Mouse (Mus musculus) MEL (cell line): ENCODE measurements around the gene Sumf1. TPM values are rescaled to one million over a fixed set of nuclear protein-coding genes. Genes with fewer than 3 reads are reported as not detected.

Source experiments
- DNase-seq: peaks from one replicate; pipeline ENCODE4 v3.0.0; 2011; ENCODE audit warnings: low read depth, low spot score
- H3K27ac ChIP-seq: 2 replicates; pipeline ENCODE4 v1.5.1; 2012; ENCODE audit warnings: low read depth, mild to moderate bottlenecking, control low read depth, low read length, moderate library complexity; ENCODE audit not compliant: control insufficient read depth
- H3K27me3 ChIP-seq, 2 experiments: fragments of 150-350 bp in 1 of 2; sonication (generic) in 1 of 2; 2 replicates each; pipeline ENCODE4 v1.6.1; 2012; ENCODE audit warnings: low read length in 2 of 2, mild to moderate bottlenecking in 2 of 2, improper control_type of control experiment in 1 of 2, moderate library complexity in 1 of 2; ENCODE audit not compliant: insufficient read depth in 2 of 2, control insufficient read depth in 1 of 2
- H3K36me3 ChIP-seq, 2 experiments: 2 replicates each; pipeline ENCODE4 v1.6.1; 2012 to 2014; ENCODE audit warnings: low read length in 2 of 2, improper control_type of control experiment in 1 of 2, inconsistent platforms in 1 of 2, mild to moderate bottlenecking in 1 of 2; ENCODE audit not compliant: insufficient read depth in 2 of 2, control insufficient read depth in 1 of 2
- H3K4me1 ChIP-seq, 2 experiments: fragments of 150-350 bp in 1 of 2; sonication (generic) in 1 of 2; 2 replicates each; pipeline ENCODE4 v1.6.1; 2012; ENCODE audit warnings: low read length in 2 of 2, improper control_type of control experiment in 1 of 2, mild to moderate bottlenecking in 1 of 2; ENCODE audit not compliant: insufficient read depth in 2 of 2, control insufficient read depth in 1 of 2
- H3K4me3 ChIP-seq, 2 experiments: fragments of 150-350 bp in 1 of 2; sonication (generic) in 1 of 2; 2 replicates each; pipeline ENCODE4 v1.5.1; 2012; ENCODE audit warnings: low read depth in 2 of 2, low read length in 2 of 2, mild to moderate bottlenecking in 2 of 2, moderate library complexity in 2 of 2, control low read depth in 1 of 2, improper control_type of control experiment in 1 of 2; ENCODE audit not compliant: control insufficient read depth in 1 of 2, insufficient read depth in 1 of 2
- H3K79me2 ChIP-seq: 2 replicates; pipeline ENCODE4 v1.6.1; 2012; ENCODE audit warnings: mild to moderate bottlenecking, low read length, moderate library complexity; ENCODE audit not compliant: control insufficient read depth, poor library complexity, insufficient read depth
- H3K9ac ChIP-seq: 2 replicates; pipeline ENCODE4 v1.6.1; 2012; ENCODE audit warnings: low read depth, mild to moderate bottlenecking, control low read depth, low read length, moderate library complexity; ENCODE audit not compliant: control insufficient read depth, poor library complexity, severe bottlenecking
- H3K9me3 ChIP-seq: fragments of 150-350 bp; sonication (generic); replicated peaks from 2 replicates; pipeline ENCODE4 v1.6.1; 2012; ENCODE audit warnings: mild to moderate bottlenecking, low read length, improper control_type of control experiment, moderate library complexity; ENCODE audit not compliant: insufficient read depth
- CHD2 ChIP-seq: IDR thresholded peaks from 2 replicates; pipeline ENCODE4 v1.6.1; 2011; ENCODE audit warnings: low read length, improper control_type of control experiment
- CTCF ChIP-seq, 3 experiments: IDR thresholded peaks in 2 of 3; conservative IDR thresholded peaks in 1 of 3; 2 replicates each; pipeline ENCODE4 v1.5.1; 2011 to 2012; ENCODE audit warnings: low read length in 3 of 3, low read depth in 2 of 3, mild to moderate bottlenecking in 2 of 3, improper control_type of control experiment in 1 of 3, inconsistent platforms in 1 of 3, mixed read lengths in 1 of 3, moderate library complexity in 1 of 3; ENCODE audit not compliant: control insufficient read depth in 1 of 3, insufficient read depth in 1 of 3, poor library complexity in 1 of 3, severe bottlenecking in 1 of 3
- E2F4 ChIP-seq: IDR thresholded peaks from 2 replicates; pipeline ENCODE4 v1.6.1; 2011; ENCODE audit warnings: low read depth, low read length, improper control_type of control experiment, borderline replicate concordance
- EP300 ChIP-seq, 2 experiments: IDR thresholded peaks; 2 replicates each; pipeline ENCODE4 v1.6.1; 2011; ENCODE audit warnings: improper control_type of control experiment in 2 of 2, low read length in 2 of 2, low read depth in 1 of 2, mild to moderate bottlenecking in 1 of 2
- ETS1 ChIP-seq: IDR thresholded peaks from 2 replicates; pipeline ENCODE4 v1.6.1; 2012; ENCODE audit warnings: low read depth, mild to moderate bottlenecking, inconsistent platforms, low read length, improper control_type of control experiment, moderate library complexity
- GABPA ChIP-seq: IDR thresholded peaks from 2 replicates; pipeline ENCODE4 v1.6.1; 2012; ENCODE audit warnings: low read depth, mild to moderate bottlenecking, inconsistent platforms, low read length, improper control_type of control experiment, moderate library complexity
- GATA1 ChIP-seq: IDR thresholded peaks from 2 replicates; pipeline ENCODE4 v1.6.1; 2011; ENCODE audit warnings: low read depth, low read length, improper control_type of control experiment
- HCFC1 ChIP-seq: IDR thresholded peaks from 2 replicates; pipeline ENCODE4 v1.6.1; 2012; ENCODE audit warnings: low read depth, mild to moderate bottlenecking, inconsistent platforms, low read length, improper control_type of control experiment, moderate library complexity
- KAT2A ChIP-seq: conservative IDR thresholded peaks from 2 replicates; pipeline ENCODE4 v1.6.1; 2012; ENCODE audit warnings: low read depth, low read length, improper control_type of control experiment, inconsistent platforms
- MAZ ChIP-seq: IDR thresholded peaks from 2 replicates; pipeline ENCODE4 v1.6.1; 2012; ENCODE audit warnings: low read depth, mild to moderate bottlenecking, inconsistent platforms, low read length, improper control_type of control experiment
- MEF2A ChIP-seq: IDR thresholded peaks from 2 replicates; pipeline ENCODE4 v1.6.1; 2014; ENCODE audit warnings: low read depth, mild to moderate bottlenecking, inconsistent platforms, low read length, improper control_type of control experiment; ENCODE audit not compliant: poor library complexity, insufficient replicate concordance, severe bottlenecking; ENCODE audit errors: extremely low read depth
- MXI1 ChIP-seq: IDR thresholded peaks from 2 replicates; pipeline ENCODE4 v1.6.1; 2011; ENCODE audit warnings: mild to moderate bottlenecking, low read depth, low read length, improper control_type of control experiment
- MYB ChIP-seq: IDR thresholded peaks from 2 replicates; pipeline ENCODE4 v1.6.1; 2011; ENCODE audit warnings: mild to moderate bottlenecking, low read depth, low read length, improper control_type of control experiment
- NELFE ChIP-seq: IDR thresholded peaks from 2 replicates; pipeline ENCODE4 v1.6.1; 2011; ENCODE audit warnings: low read depth, low read length, improper control_type of control experiment
- POLR2AphosphoS2 ChIP-seq: IDR thresholded peaks from 2 replicates; pipeline ENCODE4 v1.6.1; 2011; ENCODE audit warnings: low read length, improper control_type of control experiment
- RAD21 ChIP-seq: IDR thresholded peaks from 2 replicates; pipeline ENCODE4 v1.6.1; 2011; ENCODE audit warnings: mild to moderate bottlenecking, low read depth, low read length, improper control_type of control experiment
- SMC3 ChIP-seq: IDR thresholded peaks from 2 replicates; pipeline ENCODE4 v1.6.1; 2011; ENCODE audit warnings: low read depth, low read length, improper control_type of control experiment
- TAL1 ChIP-seq: IDR thresholded peaks from 2 replicates; pipeline ENCODE4 v1.6.1; 2012; ENCODE audit warnings: mild to moderate bottlenecking, inconsistent platforms, low read length, moderate library complexity, mixed read lengths
- TCF12 ChIP-seq: IDR thresholded peaks from 2 replicates; pipeline ENCODE4 v1.6.1; 2014; ENCODE audit warnings: low read depth, mild to moderate bottlenecking, inconsistent platforms, low read length, improper control_type of control experiment, moderate library complexity
- USF2 ChIP-seq, 2 experiments: IDR thresholded peaks; 2 replicates each; pipeline ENCODE4 v1.6.1; 2011 to 2012; ENCODE audit warnings: improper control_type of control experiment in 2 of 2, low read length in 2 of 2, borderline replicate concordance in 1 of 2, inconsistent platforms in 1 of 2, low read depth in 1 of 2, mild to moderate bottlenecking in 1 of 2; ENCODE audit not compliant: insufficient read depth in 1 of 2
- ZC3H11A ChIP-seq: IDR thresholded peaks from 2 replicates; pipeline ENCODE4 v1.6.1; 2012; ENCODE audit warnings: low read depth, mild to moderate bottlenecking, inconsistent platforms, low read length, improper control_type of control experiment
- ZKSCAN1 ChIP-seq: IDR thresholded peaks from 2 replicates; pipeline ENCODE4 v1.6.1; 2012; ENCODE audit warnings: low read depth, mild to moderate bottlenecking, inconsistent platforms, low read length, improper control_type of control experiment, moderate library complexity
- polyA plus RNA-seq, 2 experiments: library from polyadenylated mRNA; stranded (reverse) in 1 of 2; unstranded in 1 of 2; fragments of >175 nt in 1 of 2; fragments of >200 nt in 1 of 2; gene quantifications; 2 replicates each; pipeline versions ENCODE4 v1.2.1 to v1.2.4; 2012; ENCODE audit warnings: low replicate concordance in 2 of 2, low read depth in 1 of 2; ENCODE audit not compliant: insufficient read length in 2 of 2, insufficient read depth in 1 of 2, missing spikeins in 1 of 2
- total RNA-seq: library from RNA; depleted of rRNA; stranded (reverse); fragments of 300-350 nt; gene quantifications from 2 replicates; pipeline ENCODE4 v1.2.3, GENCODE M21; 2012

Sumf1 gene
- total and polyA plus RNA-seq, 3 experiments: 9.4 to 11.2 TPM; not detected in 1

DNA sequence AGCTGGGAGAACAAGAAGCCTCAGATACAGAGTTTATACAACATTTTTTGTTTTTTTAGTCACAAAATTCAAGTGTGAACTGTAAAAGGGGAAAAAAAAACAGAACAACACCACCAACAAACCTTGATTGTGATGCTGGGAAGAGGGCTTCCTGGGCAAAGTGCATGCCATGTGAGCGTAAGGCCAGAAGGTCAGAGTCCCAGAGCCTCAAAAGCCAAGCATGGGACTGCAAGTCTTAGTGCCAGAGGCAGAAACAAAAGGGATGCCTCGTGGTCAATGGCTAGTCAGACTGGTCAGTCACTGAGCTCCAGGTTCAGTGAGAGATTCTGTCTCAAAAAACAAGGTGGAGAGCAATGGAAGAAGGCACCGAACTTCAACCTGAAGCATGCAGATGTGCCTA lies 92.7 kb downstream of the Sumf1 start:
- H3K27me3 ChIP-seq: no peaks in the 10 kb centered on the region; a peak in 1 of 4 replicates
- H3K9me3 ChIP-seq: no peaks in the 10 kb centered on the region
- no peaks in the 10 kb centered on the region for H3K79me2 ChIP-seq
- peaks cover 0 to 3% of the 10 kb centered on the region in 2 experiments; a peak in 1 of 4 replicates for H3K4me1 ChIP-seq
- no peak overlapping the region for H3K9ac ChIP-seq
- no peak overlapping the region for H3K4me3 ChIP-seq
- no peak for TF ChIP-seq TCF12
- no peak for TF ChIP-seq TAL1
- TF ChIP-seq MYB: no peak
- no peak for TF ChIP-seq CHD2
- no peak for TF ChIP-seq SMC3
- TF ChIP-seq CTCF (IDR thresholded peaks at IDR 0.05 in 2 of 3, conservative IDR thresholded peaks at IDR 0.05 in 1 of 3; ENCODE audit: control insufficient read depth in 1 of 3, insufficient read depth in 1 of 3, low read depth in 2 of 3, low read length in 3 of 3, poor library complexity in 1 of 3, severe bottlenecking in 1 of 3): no peak
- no peak for TF ChIP-seq RAD21
- TF ChIP-seq E2F4: no peak
- no peak for TF ChIP-seq NELFE
- TF ChIP-seq MXI1: no peak
- no peak overlapping the region for H3K27ac ChIP-seq
- no peak for DNase-seq
- H3K36me3 ChIP-seq: peaks cover 0 to 6% of the 10 kb centered on the region in 2 experiments; a peak in 1 of 4 replicates

DNA sequence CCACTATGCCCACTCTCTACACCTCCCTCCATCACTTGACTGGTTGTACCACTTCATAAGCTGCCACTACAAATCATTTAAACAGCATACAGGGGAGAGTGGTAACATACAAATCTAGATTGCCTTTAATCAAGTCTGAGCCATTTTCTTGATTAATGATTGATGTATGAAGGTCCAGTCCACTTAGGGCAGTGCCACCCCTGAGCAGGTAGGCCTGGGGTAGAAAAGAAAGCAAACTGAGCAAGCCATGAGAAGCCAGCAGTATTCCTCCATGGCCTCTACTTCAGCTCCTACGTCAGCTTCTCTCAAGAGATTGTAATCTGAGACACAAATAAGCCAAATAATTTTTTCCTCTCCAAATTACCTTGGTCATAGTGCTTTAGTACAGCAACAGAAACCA lies 94.1 kb downstream of the Sumf1 start:
- TF ChIP-seq MXI1 (no peak), ZKSCAN1 (no peak), EP300 (IDR thresholded peaks at IDR 0.05; ENCODE audit: low read depth in 1 of 2, low read length in 2 of 2) (no peak), MAZ (no peak), GABPA (no peak), POLR2AphosphoS2 (no peak), CHD2 (no peak), ZC3H11A (no peak), HCFC1 (no peak)
- Histone ChIP-seq H3K27me3 (no peaks in the 10 kb centered on the region; a peak in 1 of 4 replicates), H3K9me3 (no peaks in the 10 kb centered on the region), H3K4me3 (no peak overlapping the region), H3K9ac (no peak overlapping the region), H3K79me2 (no peaks in the 10 kb centered on the region), H3K4me1 (peaks cover 0 to 3% of the 10 kb centered on the region in 2 experiments; a peak in 1 of 4 replicates), H3K27ac (no peak overlapping the region), H3K36me3 (peaks cover 0 to 6% of the 10 kb centered on the region in 2 experiments; a peak in 1 of 4 replicates)
- DNase-seq: no peak

DNA sequence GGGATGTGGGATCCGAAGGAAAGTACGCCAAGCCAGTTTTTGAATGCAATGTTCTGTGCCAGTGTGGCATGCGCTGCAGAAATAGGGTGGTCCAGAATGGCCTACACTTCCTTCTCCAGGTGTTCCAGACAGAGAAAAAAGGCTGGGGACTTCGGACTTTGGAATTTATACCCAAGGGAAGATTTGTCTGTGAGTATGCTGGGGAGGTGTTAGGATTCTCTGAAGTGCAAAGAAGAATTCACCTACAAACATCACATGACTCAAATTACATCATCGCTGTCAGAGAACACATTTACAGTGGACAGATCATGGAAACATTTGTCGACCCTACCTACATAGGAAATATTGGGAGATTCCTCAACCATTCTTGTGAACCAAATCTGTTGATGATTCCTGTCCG lies 109.5 kb downstream of the Sumf1 start:
- no peak overlapping the region for H3K27ac ChIP-seq
- no peak overlapping the region for H3K4me3 ChIP-seq
- no peak for DNase-seq
- no peak overlapping the region for H3K9ac ChIP-seq
- TF ChIP-seq MEF2A (no peak), NELFE (no peak), GATA1 (no peak), TAL1 (no peak), USF2 (IDR thresholded peaks at IDR 0.05; ENCODE audit: borderline replicate concordance in 1 of 2, insufficient read depth in 1 of 2, low read depth in 1 of 2, low read length in 2 of 2) (no peak), CHD2 (no peak), KAT2A (no peak), ETS1 (no peak), ZKSCAN1 (no peak), EP300 (IDR thresholded peaks at IDR 0.05; ENCODE audit: low read depth in 1 of 2, low read length in 2 of 2) (no peak)
- TF ChIP-seq, all 39 proteins: peak for 0
- Histone ChIP-seq H3K36me3 (no peaks in the 10 kb centered on the region), H3K4me1 (no peaks in the 10 kb centered on the region), H3K9me3 (no peaks in the 10 kb centered on the region), H3K27me3 (peaks cover 0 to 2% of the 10 kb centered on the region in 2 experiments; a peak in 1 of 4 replicates), H3K79me2 (no peaks in the 10 kb centered on the region)
